Mouse (Mus musculus): ENCODE data around the gene Galnt10.

DNA sequence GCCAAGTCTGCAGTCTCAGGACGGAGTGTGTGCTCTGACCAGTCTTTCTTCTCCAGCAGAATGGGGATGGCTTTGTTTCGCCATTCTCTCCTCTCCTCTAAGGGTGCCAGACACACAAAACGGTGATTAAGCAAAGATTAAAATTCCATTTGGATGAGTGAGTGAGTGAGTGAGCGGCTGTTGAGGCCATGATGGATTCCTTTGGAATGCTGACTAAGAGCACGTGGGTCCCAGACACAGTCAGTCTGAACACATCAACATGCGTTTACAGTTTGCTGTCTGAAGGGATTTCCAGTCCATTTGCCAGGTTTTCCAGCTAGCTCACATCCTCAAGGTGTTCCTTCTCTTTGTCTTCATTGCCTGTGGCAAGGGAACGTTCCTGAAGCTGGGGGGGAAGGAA lies 74.4 kb downstream of the Galnt10 start:
- TF ChIP-seq POLR2A (IDR thresholded peaks at IDR 0.05; ENCODE audit: insufficient read depth, low read length) (no peak), CTCF (IDR thresholded peaks at IDR 0.05; ENCODE audit: low read depth, low read length) (no peak)

All from ES-Bruce4 (cell line).